Mouse (Mus musculus): ENCODE results near the gene Por.

DNA sequence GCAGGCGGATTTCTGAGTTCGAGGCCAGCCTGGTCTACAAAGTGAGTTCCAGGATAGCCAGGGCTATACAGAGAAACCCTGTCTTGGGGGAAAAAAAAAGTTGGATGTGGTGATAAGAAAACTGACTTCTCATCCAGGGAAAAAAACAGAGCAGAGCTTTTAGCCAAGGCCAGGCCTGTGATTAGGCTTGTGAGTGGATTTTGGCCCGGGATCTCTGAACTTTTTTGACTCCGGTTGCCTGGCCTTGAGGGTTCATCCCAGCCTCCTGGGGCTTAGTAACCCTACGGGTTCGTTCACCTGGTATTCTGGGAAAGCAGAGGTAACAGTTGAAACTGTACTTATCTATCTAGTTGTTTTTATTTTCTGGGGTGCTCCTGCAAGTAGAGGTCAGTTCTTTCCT lies 8.6 kb downstream of the Por start:
- no peak for TF ChIP-seq EP300 (IDR thresholded peaks at IDR 0.05; ENCODE audit: insufficient read depth, low read depth, low read length)
- TF ChIP-seq CTCF (IDR thresholded peaks at IDR 0.05): no peak
- no peak for TF ChIP-seq POLR2A (IDR thresholded peaks at IDR 0.05; ENCODE audit: insufficient read depth, low read depth, low read length)
